Mouse (Mus musculus): ENCODE data around the gene Trim41.

- TF ChIP-seq GATA1 (IDR thresholded peaks at IDR 0.05; ENCODE audit: low read length): no peak
- TF ChIP-seq TAL1 (IDR thresholded peaks at IDR 0.05; ENCODE audit: low read length): no peak
These were observed 42.5 kb downstream of the Trim41 start for GRCm38 (mm10) chr11:48774443-48775298.

Measured in erythroblast, embryonic 14.5 days (primary cell).